Mouse (Mus musculus): ENCODE measurements around the gene Hoxa11. TPM values are rescaled to one million over a fixed set of nuclear protein-coding genes. Genes with fewer than 3 reads are reported as not detected.

Hoxa11 gene
- polyA plus RNA-seq, 1 experiment from 2014 or later: 1.7 TPM

- H3K4me1 ChIP-seq: peaks cover 14% of the 10 kb centered on the region
- no peak overlapping the region for H3K4me3 ChIP-seq
- WGBS: 1% methylated on average over 24 of the region's 24 CpGs
- H3K9me3 ChIP-seq: no peaks in the 10 kb centered on the region
- H3K36me3 ChIP-seq: no peaks in the 10 kb centered on the region
- H3K27ac ChIP-seq: no peak overlapping the region
- DNase-seq (ENCODE audit: low spot score): peak; percentile 75
- peaks cover 97% of the 10 kb centered on the region for H3K27me3 ChIP-seq (ENCODE audit: insufficient read depth, poor library complexity, severe bottlenecking)
Measured at GRCm38 (mm10) chr6:52262463-52263320, 17.1 kb upstream of the Hoxa11 start.

- 2% methylated on average over 9 of the region's 9 CpGs for WGBS
- Histone ChIP-seq H3K4me3 (no peak overlapping the region), H3K27me3 (ENCODE audit: insufficient read depth, poor library complexity, severe bottlenecking) (peaks cover 98% of the 10 kb centered on the region), H3K27ac (no peak overlapping the region), H3K4me1 (peaks cover 14% of the 10 kb centered on the region), H3K9me3 (no peaks in the 10 kb centered on the region), H3K36me3 (no peaks in the 10 kb centered on the region)
- peak; percentile 72 for DNase-seq (ENCODE audit: low spot score)
Measured at GRCm38 (mm10) chr6:52261751-52262462, 16.3 kb upstream of the Hoxa11 start.

GRCm38 (mm10) chr6:52260654-52261575, 15.3 kb upstream of the Hoxa11 start, which contains the start of gene Hoxa13:
Gene Hoxa13 (minus strand): TSS chr6:52260880.
- no peaks in the 10 kb centered on the region for H3K9me3 ChIP-seq
- WGBS: under 1% methylated on average over 71 of the region's 72 CpGs
- H3K36me3 ChIP-seq: no peaks in the 10 kb centered on the region
- DNase-seq (ENCODE audit: low spot score): peak; percentile 80
- H3K27ac ChIP-seq: no peak within 1 kb of the TSS
- H3K4me1 ChIP-seq: peaks cover 14% of the 10 kb centered on the region
- H3K27me3 ChIP-seq (ENCODE audit: insufficient read depth, poor library complexity, severe bottlenecking): peaks cover 98% of the 10 kb centered on the region
- peak within 1 kb of the TSS; percentile 58 for H3K4me3 ChIP-seq

GRCm38 (mm10) chr6:52259811-52260261, 14.2 kb upstream of the Hoxa11 start:
- Histone ChIP-seq H3K27me3 (ENCODE audit: insufficient read depth, poor library complexity, severe bottlenecking) (peaks cover 98% of the 10 kb centered on the region), H3K4me1 (peaks cover 14% of the 10 kb centered on the region), H3K9me3 (no peaks in the 10 kb centered on the region), H3K4me3 (peak overlapping the region; percentile 58), H3K27ac (no peak overlapping the region), H3K36me3 (no peaks in the 10 kb centered on the region)
- DNase-seq (ENCODE audit: low spot score): peak; percentile 77
- under 1% methylated on average over 37 of the region's 39 CpGs for WGBS

- Histone ChIP-seq H3K9me3 (no peaks in the 10 kb centered on the region), H3K4me3 (peak overlapping the region; percentile 58), H3K36me3 (no peaks in the 10 kb centered on the region), H3K27ac (no peak overlapping the region), H3K27me3 (ENCODE audit: insufficient read depth, poor library complexity, severe bottlenecking) (peaks cover 98% of the 10 kb centered on the region), H3K4me1 (peaks cover 14% of the 10 kb centered on the region)
- under 1% methylated on average over 24 of the region's 25 CpGs for WGBS
- DNase-seq (ENCODE audit: low spot score): peak; percentile 71
Measured at GRCm38 (mm10) chr6:52259081-52259790, 13.6 kb upstream of the Hoxa11 start.

- peak; percentile 75 for DNase-seq (ENCODE audit: low spot score)
- no peaks in the 10 kb centered on the region for H3K36me3 ChIP-seq
- H3K27ac ChIP-seq: no peak overlapping the region
- H3K9me3 ChIP-seq: no peaks in the 10 kb centered on the region
- H3K27me3 ChIP-seq (ENCODE audit: insufficient read depth, poor library complexity, severe bottlenecking): peaks cover 98% of the 10 kb centered on the region
- WGBS: under 1% methylated on average over 6 of the region's 6 CpGs
- H3K4me1 ChIP-seq: peaks cover 25% of the 10 kb centered on the region
- H3K4me3 ChIP-seq: no peak overlapping the region
Measured at GRCm38 (mm10) chr6:52256956-52257355, 11.3 kb upstream of the Hoxa11 start.

GRCm38 (mm10) chr6:52253511-52254500, 8.2 kb upstream of the Hoxa11 start:
- Histone ChIP-seq H3K4me3 (peak overlapping the region; percentile 44), H3K4me1 (peaks cover 15% of the 10 kb centered on the region), H3K27ac (no peak overlapping the region), H3K27me3 (ENCODE audit: insufficient read depth, poor library complexity, severe bottlenecking) (peaks cover 100% of the 10 kb centered on the region), H3K9me3 (no peaks in the 10 kb centered on the region), H3K36me3 (no peaks in the 10 kb centered on the region)
- WGBS: 1% methylated on average over 59 of the region's 59 CpGs
- DNase-seq (ENCODE audit: low spot score): peak; percentile 73

- Histone ChIP-seq H3K9me3 (no peaks in the 10 kb centered on the region), H3K27me3 (ENCODE audit: insufficient read depth, poor library complexity, severe bottlenecking) (peaks cover 100% of the 10 kb centered on the region), H3K36me3 (no peaks in the 10 kb centered on the region), H3K4me1 (peaks cover 20% of the 10 kb centered on the region), H3K4me3 (peak overlapping the region; percentile 44; the same call in 1 of the 2 replicates), H3K27ac (no peak overlapping the region)
- under 1% methylated on average over 35 of the region's 35 CpGs for WGBS
- peak; percentile 75 for DNase-seq (ENCODE audit: low spot score)
Measured at GRCm38 (mm10) chr6:52252775-52253376, 7.3 kb upstream of the Hoxa11 start.

- WGBS: 2% methylated on average over 24 of the region's 24 CpGs
- Histone ChIP-seq H3K36me3 (no peaks in the 10 kb centered on the region), H3K27me3 (ENCODE audit: insufficient read depth, poor library complexity, severe bottlenecking) (peaks cover 100% of the 10 kb centered on the region), H3K27ac (no peak overlapping the region), H3K4me3 (no peak overlapping the region), H3K9me3 (no peaks in the 10 kb centered on the region), H3K4me1 (peaks cover 20% of the 10 kb centered on the region)
- DNase-seq (ENCODE audit: low spot score): no peak
Measured at GRCm38 (mm10) chr6:52252016-52252774, 6.6 kb upstream of the Hoxa11 start.

GRCm38 (mm10) chr6:52251177-52251879, 5.7 kb upstream of the Hoxa11 start:
- no peaks in the 10 kb centered on the region for H3K9me3 ChIP-seq
- no peak overlapping the region for H3K4me3 ChIP-seq
- DNase-seq (ENCODE audit: low spot score): peak; percentile 51
- peaks cover 20% of the 10 kb centered on the region for H3K4me1 ChIP-seq
- 10% methylated on average over 7 of the region's 7 CpGs for WGBS
- peaks cover 100% of the 10 kb centered on the region for H3K27me3 ChIP-seq (ENCODE audit: insufficient read depth, poor library complexity, severe bottlenecking)
- H3K36me3 ChIP-seq: no peaks in the 10 kb centered on the region
- no peak overlapping the region for H3K27ac ChIP-seq

Measured in heart, embryonic 10.5 days (tissue).